Mouse (Mus musculus) cortical plate, adult 2 months (tissue): ENCODE data around the gene Trak1.

Experiments
- CTCF ChIP-seq: fragments of 200-500 bp; IDR thresholded peaks from 2 replicates; pipeline ENCODE4 v1.5.1; 2011; ENCODE audit warnings: mild to moderate bottlenecking, control low read depth, low read length; ENCODE audit not compliant: insufficient read depth; ENCODE audit errors: extremely low read depth
- POLR2A ChIP-seq: fragments of 200-500 bp; IDR thresholded peaks from 2 replicates; pipeline ENCODE4 v1.6.1; 2011; ENCODE audit warnings: mild to moderate bottlenecking, low read length, control low read depth; ENCODE audit not compliant: insufficient read depth; ENCODE audit errors: extremely low read depth

- no peak for TF ChIP-seq CTCF
- TF ChIP-seq POLR2A, result no peak
Observed at GRCm38 (mm10) chr9:121271149-121271548, 26.2 kb upstream of the Trak1 start.
